Mouse (Mus musculus) forebrain, embryonic 16.5 days (tissue): Measurements from ENCODE around the gene Ltk. TPM values are rescaled to one million over a fixed set of nuclear protein-coding genes. Genes with fewer than 3 reads are reported as not detected.

ENCODE experiments used
- ATAC-seq: fragments of 200-750 bp; cut with Nextera tagmentation; 2 replicates; pipeline ENCODE4 v1.8.0; 2017; ENCODE audit warnings: mild to moderate bottlenecking, moderate library complexity
- H3K27ac ChIP-seq: fragments of 300-500 bp; sonication (generic); 2 replicates; pipeline ENCODE4 v1.5.1; 2014; ENCODE audit warnings: low read length, control low read depth
- H3K27me3 ChIP-seq: fragments of 300-500 bp; sonication (generic); replicated peaks from 2 replicates; pipeline ENCODE4 v1.6.1; 2014; ENCODE audit warnings: low read length; ENCODE audit not compliant: control insufficient read depth, insufficient read depth
- H3K36me3 ChIP-seq: fragments of 300-500 bp; sonication (generic); 2 replicates; pipeline ENCODE4 v1.6.1; 2014; ENCODE audit not compliant: control insufficient read depth, insufficient read depth
- H3K4me1 ChIP-seq: fragments of 300-500 bp; sonication (generic); replicated peaks from 2 replicates; pipeline ENCODE4 v1.6.1; 2014; ENCODE audit warnings: low read length; ENCODE audit not compliant: control insufficient read depth, insufficient read depth
- H3K4me2 ChIP-seq: fragments of 300-500 bp; sonication (generic); 2 replicates; pipeline ENCODE4 v1.6.1; 2014; ENCODE audit warnings: mild to moderate bottlenecking, low read length, control low read depth
- H3K4me3 ChIP-seq: fragments of 300-500 bp; sonication (generic); replicated peaks from 2 replicates; pipeline ENCODE4 v1.5.1; 2014; ENCODE audit warnings: mild to moderate bottlenecking, low read length, control low read depth
- H3K9ac ChIP-seq: fragments of 300-500 bp; sonication (generic); replicated peaks from 2 replicates; pipeline ENCODE4 v1.6.1; 2014; ENCODE audit warnings: low read depth, low read length, control low read depth
- H3K9me3 ChIP-seq: fragments of 300-500 bp; sonication (generic); 2 replicates; pipeline ENCODE4 v1.6.1; 2016; ENCODE audit warnings: low read length; ENCODE audit not compliant: control insufficient read depth
- WGBS: fragments of 180-500 bp; shearing (Covaris S2); extraction: QIAGEN DNeasy Blood & Tissue Kit; methylation state at CpG from one replicate; pipeline ENCODE4 v1.1.7; 2014; 5-methylcytosine and 5-hydroxymethylcytosine counted together
- polyA plus RNA-seq: library from polyadenylated mRNA; unstranded; fragments of >200 nt; fragmentation: Nextera tagmentation; extraction: Ambion mirVana; gene quantifications from 2 replicates; pipeline ENCODE4 v1.2.1, GENCODE M21; 2015

Gene Ltk
- polyA plus RNA-seq, 1 experiment from 2014 or later: 0.28 TPM

DNA sequence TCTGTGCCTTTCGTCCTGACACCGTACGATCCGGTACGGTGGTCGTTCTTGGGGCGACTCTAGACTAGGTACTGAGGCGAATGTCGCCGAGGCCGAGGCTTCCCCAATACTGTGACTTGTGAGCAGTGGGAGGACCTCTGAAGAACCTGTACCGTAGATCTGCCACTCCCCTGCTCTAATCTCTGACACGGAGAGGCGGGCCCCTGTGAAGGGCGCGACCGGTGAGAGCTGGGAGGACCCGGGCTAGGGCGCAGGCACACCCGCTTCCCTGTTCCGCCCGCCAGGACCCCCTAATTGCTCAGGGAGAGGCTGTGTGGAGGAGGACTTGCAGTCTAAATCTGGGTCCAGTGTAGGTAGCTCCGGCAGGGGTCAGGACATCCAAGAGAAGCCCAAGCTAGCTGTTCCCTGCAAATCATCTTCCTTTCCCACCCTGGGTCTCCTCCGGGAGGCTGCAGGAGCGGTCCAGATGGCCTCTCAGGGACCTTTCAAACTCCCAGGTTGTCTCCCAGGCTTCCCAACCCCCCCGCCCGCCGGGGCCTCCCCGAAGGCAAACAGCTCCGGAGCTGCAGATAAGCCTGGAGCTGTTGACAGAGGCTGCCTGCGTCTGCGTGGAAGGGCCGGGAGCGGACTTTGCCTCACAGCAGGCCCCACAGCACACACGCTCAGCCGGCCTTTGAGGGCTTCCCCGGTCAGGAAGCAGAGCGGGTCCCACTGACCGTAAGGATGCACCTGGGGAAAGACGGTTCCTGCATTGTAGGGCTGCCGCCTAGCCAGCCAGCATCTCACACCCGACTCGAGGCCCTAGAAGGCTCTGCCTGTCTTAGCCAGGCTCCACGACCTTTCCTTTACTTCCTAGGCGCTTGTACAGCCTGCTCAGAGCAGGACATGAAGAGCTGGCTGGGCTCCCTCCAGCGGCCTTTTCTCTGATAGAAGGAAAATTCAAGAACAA lies 15.8 kb downstream of the Ltk start:
- 6% methylated on average over 46 of the region's 46 CpGs for WGBS
- Histone ChIP-seq H3K9ac (no peak overlapping the region; the same call in 1 of the 2 replicates), H3K4me3 (peak overlapping the region; percentile 5; the same call in 1 of the 2 replicates), H3K4me1 (peaks cover 27% of the 10 kb centered on the region), H3K9me3 (no peaks in the 10 kb centered on the region), H3K27me3 (peaks cover 33% of the 10 kb centered on the region), H3K36me3 (no peaks in the 10 kb centered on the region), H3K27ac (no peak overlapping the region), H3K4me2 (peak overlapping the region; percentile 9; the same call in 1 of the 2 replicates)
- ATAC-seq: no peak

DNA sequence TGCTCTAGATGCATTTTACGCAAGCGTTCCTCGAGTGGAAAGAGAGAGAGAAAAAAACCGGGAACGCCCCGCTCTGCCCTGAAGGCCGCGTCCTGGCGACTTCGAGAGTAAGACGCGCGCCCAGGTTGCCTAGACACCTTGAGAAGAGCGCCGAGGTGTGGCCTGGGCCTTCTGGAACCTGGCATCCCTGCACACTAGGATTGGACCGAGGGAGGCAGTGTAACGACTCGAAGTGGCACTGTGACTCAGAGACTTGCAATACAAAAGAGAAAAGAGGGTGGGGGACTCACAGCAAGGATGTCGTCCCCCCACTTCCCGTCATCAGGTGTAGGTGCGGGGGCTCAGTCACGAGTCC lies 16.4 kb downstream of the Ltk start:
- Histone ChIP-seq H3K9me3 (no peaks in the 10 kb centered on the region), H3K9ac (no peak overlapping the region), H3K27me3 (peaks cover 33% of the 10 kb centered on the region), H3K4me1 (peaks cover 27% of the 10 kb centered on the region), H3K4me3 (peak overlapping the region; percentile 3), H3K4me2 (no peak overlapping the region), H3K27ac (no peak overlapping the region), H3K36me3 (no peaks in the 10 kb centered on the region)
- ATAC-seq: no peak
- 7% methylated on average over 22 of the region's 22 CpGs for WGBS

DNA sequence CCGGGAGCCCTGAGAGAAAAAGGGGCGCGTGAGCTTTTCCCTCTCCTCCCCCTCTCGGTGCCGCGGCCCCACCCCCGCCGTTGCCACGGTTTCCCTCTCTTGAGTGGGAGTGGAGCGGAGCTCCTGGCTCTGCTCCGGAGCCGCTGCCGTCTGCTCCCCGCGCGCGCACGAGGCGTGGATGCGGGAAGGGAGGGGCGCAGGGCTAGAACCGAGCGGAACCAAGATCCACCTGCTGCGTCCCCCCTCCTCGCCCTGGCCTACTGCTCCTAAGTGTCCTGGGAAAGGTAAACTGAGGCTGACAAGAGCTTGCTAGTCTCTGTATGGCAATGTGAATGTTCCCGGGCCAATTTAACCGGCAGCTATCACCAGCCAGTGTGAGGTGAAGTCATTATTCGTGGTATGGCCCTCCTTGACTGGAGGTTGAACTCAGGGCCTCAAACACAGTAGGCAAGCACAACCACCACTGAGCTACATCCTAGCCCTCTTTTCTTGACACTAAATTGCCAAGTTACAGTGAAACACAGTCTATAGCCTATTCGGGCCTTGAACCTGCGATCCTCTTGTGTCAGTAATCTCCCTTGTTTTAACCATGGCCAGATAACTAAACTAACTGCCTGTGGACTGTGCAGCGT lies 16.9 kb downstream of the Ltk start:
- Histone ChIP-seq H3K36me3 (no peaks in the 10 kb centered on the region), H3K9me3 (no peaks in the 10 kb centered on the region), H3K4me1 (peaks cover 27% of the 10 kb centered on the region), H3K4me3 (peak overlapping the region; percentile 59), H3K27me3 (peaks cover 33% of the 10 kb centered on the region), H3K27ac (no peak overlapping the region), H3K4me2 (peak overlapping the region; percentile 96), H3K9ac (peak overlapping the region; percentile 64)
- ATAC-seq: no peak; the same call in 1 of the 2 replicates
- 6% methylated on average over 31 of the region's 31 CpGs for WGBS

DNA sequence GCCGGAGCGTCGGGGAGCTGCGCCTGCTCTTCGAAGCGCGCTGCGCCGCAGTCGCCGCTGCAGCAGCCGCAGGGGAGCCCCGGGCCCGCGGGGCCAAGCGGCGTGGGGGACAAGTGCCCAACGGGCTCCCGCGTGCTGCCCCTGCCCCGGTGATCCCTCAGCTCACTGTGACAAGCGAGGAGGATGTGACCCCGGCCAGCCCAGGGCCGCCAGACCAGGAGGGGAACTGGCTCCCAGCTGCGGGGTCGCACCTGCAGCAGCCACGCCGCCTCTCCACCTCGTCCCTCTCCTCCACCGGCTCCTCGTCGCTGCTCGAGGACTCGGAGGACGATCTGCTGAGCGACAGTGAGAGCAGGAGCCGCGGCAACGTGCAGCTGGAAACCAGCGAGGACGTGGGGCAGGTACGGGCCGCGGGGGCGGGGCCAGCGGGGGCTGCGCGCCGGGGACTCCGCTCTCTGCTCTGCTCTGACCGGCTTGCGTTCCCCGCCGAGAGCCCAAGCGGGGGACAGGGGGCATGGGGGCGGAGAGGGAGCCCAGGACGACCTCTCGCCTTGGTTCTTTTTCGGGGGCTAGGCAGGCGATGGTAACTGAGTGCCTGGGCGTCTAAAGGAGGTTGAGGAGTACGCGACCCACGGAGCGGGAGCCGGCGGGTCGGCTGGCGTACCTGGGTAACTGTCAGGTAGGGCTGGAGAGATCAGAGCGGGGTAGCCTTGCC lies 17.6 kb downstream of the Ltk start:
- H3K4me1 ChIP-seq: peaks cover 27% of the 10 kb centered on the region
- H3K27ac ChIP-seq: no peak overlapping the region
- peaks cover 33% of the 10 kb centered on the region for H3K27me3 ChIP-seq
- H3K36me3 ChIP-seq: no peaks in the 10 kb centered on the region
- ATAC-seq: peak; percentile 36
- H3K9ac ChIP-seq: peak overlapping the region; percentile 64
- under 1% methylated on average over 69 of the region's 70 CpGs for WGBS
- no peaks in the 10 kb centered on the region for H3K9me3 ChIP-seq
- peak overlapping the region; percentile 96 for H3K4me2 ChIP-seq
- H3K4me3 ChIP-seq: peak overlapping the region; percentile 59

DNA sequence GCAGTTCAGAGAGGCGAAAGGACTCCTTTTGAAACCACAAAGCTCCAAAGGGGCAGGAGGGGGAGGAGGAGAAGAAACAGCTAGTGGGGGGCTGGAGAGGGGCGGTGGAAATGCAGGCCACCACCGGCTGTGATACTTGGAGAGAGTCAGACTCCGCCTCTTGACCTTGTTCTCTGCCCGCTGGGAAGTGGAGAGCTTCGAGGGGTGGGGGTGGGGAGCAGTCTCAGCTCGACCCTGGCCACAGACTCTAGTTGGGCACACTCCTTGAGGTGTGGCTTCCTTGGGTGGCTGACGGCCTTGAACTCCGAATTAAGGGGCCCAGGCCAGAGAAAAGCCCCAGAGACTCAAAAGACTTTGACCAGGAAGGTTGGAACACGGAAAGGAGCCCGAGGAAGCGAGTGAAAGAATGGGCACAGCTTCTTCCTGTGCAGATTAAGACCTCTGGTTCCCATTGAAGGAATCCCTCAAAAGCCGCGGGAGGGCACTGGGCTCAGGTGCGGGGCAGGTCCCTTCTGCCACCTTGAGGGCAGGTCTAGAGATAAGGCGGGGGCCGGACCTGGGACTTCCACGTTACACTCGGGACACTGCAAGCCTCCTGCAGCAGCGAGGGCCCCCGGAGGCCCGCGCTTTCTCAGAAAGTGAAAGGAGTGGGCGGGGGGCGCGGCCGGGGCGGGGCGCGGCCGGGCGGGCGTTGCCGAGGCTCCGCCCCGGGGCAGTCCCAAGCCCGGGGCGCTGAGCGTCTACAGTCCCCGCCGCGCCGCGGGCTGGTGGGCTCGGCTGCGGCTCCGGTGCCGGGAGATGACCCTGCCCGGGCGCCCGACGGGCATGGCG lies 18.4 kb downstream of the Ltk start, which contains the start of gene Itpka:
Itpka (plus strand) TSS at position 757 of the 831 bp plus-strand sequence.
- ATAC-seq: peak; percentile 82
- H3K4me3 ChIP-seq: peak within 1 kb of the TSS; percentile 59

DNA sequence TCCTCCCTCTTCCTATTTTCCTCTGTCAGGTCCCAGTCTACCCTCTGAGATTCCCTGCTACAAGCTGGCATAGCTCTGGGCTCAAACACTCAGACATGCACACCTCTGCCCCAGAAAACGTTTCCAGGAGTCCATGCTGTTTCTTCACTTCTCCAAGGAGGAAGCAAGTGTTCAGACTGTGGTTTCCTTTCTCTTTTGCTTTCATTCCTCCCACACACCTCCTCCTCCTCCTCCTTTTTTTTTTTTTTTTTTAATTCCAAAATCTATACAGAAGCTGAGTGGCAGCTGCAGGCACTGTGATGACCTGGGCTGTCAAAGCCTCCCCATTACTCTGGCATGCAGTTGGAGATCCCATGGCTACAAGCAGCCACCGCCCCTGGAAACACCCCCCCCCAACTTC lies 19.7 kb downstream of the Ltk start:
- ATAC-seq: no peak
- no peak overlapping the region for H3K4me2 ChIP-seq
- H3K9ac ChIP-seq: no peak overlapping the region
- WGBS: 31% methylated on average over 2 of the region's 2 CpGs
- no peak overlapping the region for H3K27ac ChIP-seq
- H3K4me1 ChIP-seq: peaks cover 27% of the 10 kb centered on the region
- H3K36me3 ChIP-seq: no peaks in the 10 kb centered on the region; the same call in 1 of the 2 replicates
- H3K9me3 ChIP-seq: no peaks in the 10 kb centered on the region
- H3K27me3 ChIP-seq: peaks cover 29% of the 10 kb centered on the region
- no peak overlapping the region for H3K4me3 ChIP-seq

More for the DNA sequence above, 18.4 kb downstream of the Ltk start, which contains the start of gene Itpka:
- WGBS: under 1% methylated on average over 52 of the region's 53 CpGs
- Histone ChIP-seq H3K4me1 (peaks cover 27% of the 10 kb centered on the region), H3K9ac (peak within 1 kb of the TSS; percentile 64), H3K36me3 (no peaks in the 10 kb centered on the region), H3K4me2 (peak within 1 kb of the TSS; percentile 96), H3K27ac (no peak within 1 kb of the TSS), H3K9me3 (no peaks in the 10 kb centered on the region), H3K27me3 (peaks cover 33% of the 10 kb centered on the region)

DNA sequence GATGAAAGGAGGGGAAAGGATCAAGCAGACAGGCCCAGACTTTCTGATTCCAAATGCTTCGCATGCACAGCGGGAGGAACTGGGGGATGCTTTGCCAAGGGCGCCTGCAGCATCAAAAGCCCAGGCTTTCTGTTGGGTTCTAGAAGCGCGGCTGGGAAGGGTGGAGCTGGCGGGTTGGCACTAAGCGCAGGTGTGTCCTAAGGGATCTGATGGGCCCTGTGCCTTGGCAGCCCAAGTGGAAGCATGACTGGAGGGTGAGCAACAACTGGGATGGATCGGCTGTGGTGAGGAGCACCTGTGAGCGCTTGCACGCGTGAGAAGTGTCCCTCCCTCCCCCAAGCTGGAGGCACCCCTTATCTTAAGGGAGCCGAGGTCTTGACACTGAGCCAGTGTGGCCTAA lies 23.1 kb downstream of the Ltk start:
- H3K36me3 ChIP-seq: peaks cover 9% of the 10 kb centered on the region

DNA sequence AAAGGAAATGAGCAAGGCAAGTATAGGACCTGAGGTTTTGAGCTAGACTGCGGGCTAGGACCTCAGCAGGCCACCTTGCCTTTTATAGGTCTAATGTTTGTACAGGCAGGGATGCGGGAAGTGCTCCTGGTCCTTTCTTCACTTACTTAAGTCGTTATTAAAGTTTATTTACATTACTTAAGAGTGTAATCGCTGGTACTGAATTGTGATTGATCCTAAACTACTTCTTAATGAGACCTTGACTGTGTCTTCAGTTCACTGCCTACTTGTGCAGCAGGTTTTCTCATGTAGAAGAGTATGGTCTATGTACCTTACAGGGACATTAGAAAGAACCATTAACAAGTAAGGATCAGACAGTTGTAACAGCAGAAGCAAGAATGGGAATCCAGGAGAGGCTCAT lies 29.5 kb downstream of the Ltk start:
- H3K4me3 ChIP-seq: no peak overlapping the region
- peaks cover 57% of the 10 kb centered on the region for H3K36me3 ChIP-seq
- H3K9me3 ChIP-seq: no peaks in the 10 kb centered on the region
- ATAC-seq: no peak
- no peak overlapping the region for H3K9ac ChIP-seq
- no peaks in the 10 kb centered on the region for H3K4me1 ChIP-seq
- WGBS: 90% methylated on average over 4 of the region's 4 CpGs
- no peak overlapping the region for H3K4me2 ChIP-seq
- H3K27ac ChIP-seq: no peak overlapping the region
- H3K27me3 ChIP-seq: no peaks in the 10 kb centered on the region

More for the DNA sequence above, 23.1 kb downstream of the Ltk start:
- Histone ChIP-seq H3K9me3 (no peaks in the 10 kb centered on the region), H3K27me3 (peaks cover 3% of the 10 kb centered on the region; the same call in 1 of the 2 replicates), H3K4me1 (peaks cover 8% of the 10 kb centered on the region), H3K4me2 (no peak overlapping the region), H3K9ac (no peak overlapping the region), H3K4me3 (no peak overlapping the region), H3K27ac (no peak overlapping the region)
- ATAC-seq: no peak
- WGBS: 29% methylated on average over 12 of the region's 12 CpGs
